28 mouse cellular contexts compared by ENCODE assay signal in the genomic region with DNA sequence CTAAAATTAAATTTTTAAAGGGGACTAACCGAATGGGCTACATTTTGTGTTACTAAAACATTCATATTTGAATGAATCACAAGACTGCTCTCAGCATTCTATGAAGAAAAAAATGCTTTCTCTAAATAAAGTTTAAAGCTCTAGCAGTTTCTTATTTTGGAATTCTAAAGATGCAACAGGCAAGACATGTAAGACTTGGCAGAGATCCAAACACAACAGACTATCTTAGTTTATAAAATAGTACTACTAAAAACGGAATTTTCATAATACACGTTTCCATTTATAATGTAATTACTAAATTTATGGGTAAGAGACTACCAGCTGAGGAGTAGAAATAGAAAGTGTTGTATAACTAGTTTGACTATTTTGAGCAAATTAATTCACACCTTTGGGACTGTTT. TPM values are rescaled to one million over a fixed set of nuclear protein-coding genes. Genes with fewer than 3 reads are reported as not detected.
DNase-seq lines count a peak whose midpoint lies in the region; ATAC-seq and TF ChIP-seq lines count a peak whose summit lies in the region.
"Had no signal": no experiment of that assay in that cellular context is flagged by ENCODE, and none has a peak within 500 bp of the region (broad histone marks: within the 10 kb centered on the region; RNA-seq: fewer than 3 reads in every experiment).

No protein-coding gene starts in this region.

- H3K27ac ChIP-seq in left cerebral cortex, adult 2 months = peak overlapping the region; percentile 66
- no peak overlapping the region for H3K27ac ChIP-seq in intestine, embryonic 15.5 days
- H3K27ac ChIP-seq: embryonic facial prominence, embryonic 13.5 days; forebrain, embryonic 12.5 days; heart, adult 2 months; hindbrain, embryonic 10.5 days; layer of hippocampus, adult 2 months; liver, embryonic 15.5 days; macrophage; midbrain, embryonic 15.5 days; neural tube, embryonic 12.5 days had no signal

- intact Hi-C loops in left cerebral cortex, adult 2 months (cut with DNase I) = no loop called here
- intact Hi-C loops in left cerebral cortex, postnatal 4 days (cut with DNase I) = no loop called here

- TF ChIP-seq CTCF in left cerebral cortex, adult 2 months (IDR thresholded peaks at IDR 0.05) = no peak

- no peak overlapping the region for H3K4me2 ChIP-seq in intestine, embryonic 15.5 days (replicated peaks)
- H3K4me2 ChIP-seq: embryonic facial prominence, embryonic 13.5 days; forebrain, embryonic 12.5 days; liver, embryonic 15.5 days; midbrain, embryonic 15.5 days; neural tube, embryonic 12.5 days had no signal

- DNase-seq in frontal cortex, postnatal 10 days (ENCODE audit: low spot score in 2 of 2) = no peak
- no peak for DNase-seq in left cerebral cortex, adult 2 months (ENCODE audit: extremely low spot score in 1 of 2, low spot score in 2 of 2)
- no peak for DNase-seq in left cerebral cortex, postnatal 4 days
- DNase-seq in 3T3-L1 (ENCODE audit: low read depth, low spot score) (peak; percentile 62), NIH3T3 (ENCODE audit: low read depth) (peak; percentile 52)
- DNase-seq: adrenal gland, postnatal 10 days; B cell, adult 2 months; cerebellum, adult 11-12 months; cerebellum, adult 9-11 months; embryo, embryonic 11 days; heart, adult 2 months; heart, postnatal 14 days; kidney, postnatal 25 days; right cerebral cortex, adult 18-20 months had no signal

- no peaks in the 10 kb centered on the region for H3K4me1 ChIP-seq in intestine, embryonic 15.5 days (replicated peaks)
- H3K4me1 ChIP-seq: forebrain, embryonic 12.5 days; hindbrain, embryonic 10.5 days; midbrain, embryonic 15.5 days; neural tube, embryonic 12.5 days had no signal

- peak; percentile 47; the same call in 1 of the 2 replicates for ATAC-seq in frontal cortex, adult (ENCODE audit: low TSS enrichment)
- no peak for ATAC-seq in monocyte, adult 5-6 weeks (replicated peaks; ENCODE audit: insufficient number of reproducible peaks, low FRiP score, low TSS enrichment, poor library complexity, severe bottlenecking)
- no peak for ATAC-seq in intestine, embryonic 15.5 days
- ATAC-seq: hindbrain, embryonic 16.5 days; intestine, embryonic 16.5 days; midbrain, embryonic 15.5 days had no signal

- H3K36me3 ChIP-seq in intestine, embryonic 15.5 days = no peaks in the 10 kb centered on the region
- H3K36me3 ChIP-seq: midbrain, embryonic 15.5 days; neural tube, embryonic 12.5 days had no signal

- H3K9ac ChIP-seq in intestine, embryonic 15.5 days = no peak overlapping the region
- H3K9ac ChIP-seq: embryonic facial prominence, embryonic 13.5 days; forebrain, embryonic 12.5 days; liver, embryonic 15.5 days; midbrain, embryonic 15.5 days; neural tube, embryonic 12.5 days had no signal

- H3K4me3 ChIP-seq in left cerebral cortex, adult 2 months = no peak overlapping the region
- H3K4me3 ChIP-seq in intestine, embryonic 15.5 days (replicated peaks) = no peak overlapping the region
- H3K4me3 ChIP-seq: embryonic facial prominence, embryonic 13.5 days; erythroblast, embryonic 14.5 days; forebrain, embryonic 12.5 days; heart, adult 2 months; hindbrain, embryonic 10.5 days; layer of hippocampus, adult 2 months; liver, embryonic 15.5 days; midbrain, embryonic 15.5 days; neural tube, embryonic 12.5 days had no signal

- no peaks in the 10 kb centered on the region for H3K9me3 ChIP-seq in intestine, embryonic 15.5 days
- H3K9me3 ChIP-seq: embryonic facial prominence, embryonic 13.5 days; forebrain, embryonic 12.5 days; hindbrain, embryonic 10.5 days; liver, embryonic 15.5 days; midbrain, embryonic 15.5 days; neural tube, embryonic 12.5 days had no signal

- H3K27me3 ChIP-seq in intestine, embryonic 15.5 days (replicated peaks) = no peaks in the 10 kb centered on the region
- H3K27me3 ChIP-seq: embryonic facial prominence, embryonic 13.5 days; forebrain, embryonic 12.5 days; liver, embryonic 15.5 days; midbrain, embryonic 15.5 days; neural tube, embryonic 12.5 days had no signal

- WGBS in intestine, embryonic 15.5 days = 53% methylated on average over 3 of the region's 3 CpGs

RNA-seq across cellular contexts. Expression of a gene that starts 30.2 kb away (rescaled TPM):
- total RNA-seq in left cerebral cortex, adult 2 months (2021) = 10 to 100 TPM; 37.0 to 39.8 TPM
- 10 to 100 TPM; 36.1 to 39.1 TPM for total RNA-seq in left cerebral cortex, postnatal 4 days (2021)
- 89.2 to 104 TPM (median 91.7 TPM) in 3 replicates for total RNA-seq in monocyte, adult 5-6 weeks (2017)
- polyA plus RNA-seq in intestine, embryonic 15.5 days (2015; fragmentation: Nextera tagmentation; extraction: Ambion mirVana) = 39.8 and 47.4 TPM in 2 replicates

Comparison
In these comparisons a context has a peak if more than half of its experiments do, and no peak if none do; other contexts are left out.
1. DNase-seq: peak in 3T3-L1 (single experiment) and NIH3T3 (single experiment); none in frontal cortex, postnatal 10 days (0 of 2), left cerebral cortex, adult 2 months (0 of 2) and left cerebral cortex, postnatal 4 days (single experiment).